Mouse (Mus musculus) kidney, adult 2 months (tissue): ENCODE measurements around the gene Tfip11.

Source experiments
- CTCF ChIP-seq: fragments of 200-500 bp; conservative IDR thresholded peaks from 2 replicates; pipeline ENCODE4 v1.5.1; 2011; ENCODE audit warnings: low read depth, mild to moderate bottlenecking, control low read depth, low read length, moderate library complexity, mixed read lengths; ENCODE audit not compliant: insufficient read depth, insufficient read length
- POLR2A ChIP-seq: fragments of 200-500 bp; IDR thresholded peaks from one replicate; pipeline ENCODE4 v1.6.1; 2011; ENCODE audit warnings: low read depth, low read length, control low read depth

DNA sequence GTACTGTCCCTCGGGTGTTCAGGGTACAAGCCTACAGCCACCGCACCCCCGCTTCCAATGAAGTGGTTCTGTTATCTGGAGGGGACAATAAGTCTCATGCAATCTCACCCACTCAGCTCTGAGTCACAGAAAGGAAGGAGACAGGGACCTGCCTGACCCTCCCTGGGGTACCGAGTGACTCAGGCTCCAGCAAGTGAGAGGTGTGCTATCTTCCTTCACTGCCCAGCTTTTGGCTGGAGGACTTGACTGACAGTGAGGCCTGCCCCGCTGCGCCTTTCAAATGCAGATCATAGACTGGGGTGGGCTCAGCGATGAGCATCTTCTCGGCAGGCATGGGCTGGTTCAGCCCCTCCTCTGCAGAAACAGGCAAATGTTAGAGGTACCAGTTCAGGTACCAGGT, 31.0 kb upstream of the Tfip11 start:
- TF ChIP-seq POLR2A (no peak), CTCF (no peak)
